Mouse (Mus musculus) stomach, postnatal 0 days (tissue): ENCODE measurements at regions not wholly inside any gene's neighbourhood (a gene's known extent, or its start where the extent isn't known, plus 50 kb on each side); places are given as distances from the start of the nearest gene placed in this dataset.

Experiments
- CTCF ChIP-seq: IDR thresholded peaks from 2 replicates; pipeline ENCODE4 v1.5.1; 2016; ENCODE audit warnings: antibody characterized with exemption, low read depth, mild to moderate bottlenecking, moderate library complexity
- EP300 ChIP-seq: optimal IDR thresholded peaks from 2 replicates; pipeline ENCODE3; 2016; ENCODE audit warnings: antibody characterized with exemption

DNA sequence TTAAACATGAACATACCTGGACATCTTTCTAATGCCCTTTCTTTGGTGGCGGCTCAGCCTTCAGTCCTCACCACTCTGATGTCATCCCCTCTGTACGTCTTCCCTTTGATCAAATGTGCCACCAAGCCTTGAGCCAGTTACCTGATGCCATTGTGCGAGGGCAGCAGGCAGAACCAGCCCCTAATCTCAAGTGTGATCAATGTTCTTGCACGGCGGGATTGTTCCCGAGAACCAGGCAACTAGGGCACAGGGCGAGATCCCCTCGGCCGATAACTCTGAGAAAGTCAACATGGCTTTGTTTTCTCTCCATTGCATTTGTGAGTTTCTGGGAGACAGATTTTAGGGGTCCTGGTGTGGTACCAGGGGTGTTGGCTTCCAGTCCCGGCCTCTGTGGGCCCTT is 166.2 kb upstream of the Msx2 start:
- TF ChIP-seq CTCF (no peak), EP300 (no peak)
